Mouse (Mus musculus) ES-Bruce4 (cell line): ENCODE measurements around the gene Prmt7.

Experiments used
- CTCF ChIP-seq: IDR thresholded peaks from one replicate; pipeline ENCODE4 v1.8.1; 2011; ENCODE audit warnings: low read depth, low read length
- EP300 ChIP-seq: IDR thresholded peaks from 2 replicates; pipeline ENCODE4 v1.6.1; 2011; ENCODE audit warnings: low read depth, low read length; ENCODE audit not compliant: insufficient read depth
- POLR2A ChIP-seq: IDR thresholded peaks from one replicate; pipeline ENCODE4 v1.8.1; 2011; ENCODE audit warnings: low read length; ENCODE audit not compliant: insufficient read depth

GRCm38 (mm10) chr8:106176891-106177290 is 33.8 kb upstream of the Prmt7 start:
- no peak for TF ChIP-seq CTCF
- no peak for TF ChIP-seq POLR2A
- no peak for TF ChIP-seq EP300
